Mouse (Mus musculus) thymus, postnatal 10 days (tissue): Measurements from ENCODE around the gene Hephl1.
"Not testable (repeated sequence)": the region's sequence is repeated elsewhere in the genome, so short reads cannot be mapped to it uniquely, and the experiment has no call there.

Experiments used
- DNase-seq, 2 experiments: peaks; one replicate each; pipeline ENCODE4 v3.0.0; 2021; ENCODE audit warnings: low spot score in 2 of 2

Hephl1 gene

GRCm38 (mm10) chr9:15112008-15112407 is at the start of gene Hephl1:
Gene Hephl1 (minus strand): TSS chr9:15112108.
- no peak for DNase-seq

- DNase-seq, result no peak
Observed at GRCm38 (mm10) chr9:15149246-15149926, 37.5 kb upstream of the Hephl1 start.

GRCm38 (mm10) chr9:15140546-15140945 is 28.6 kb upstream of the Hephl1 start:
- DNase-seq, result no peak

- DNase-seq, result no peak
Observed at GRCm38 (mm10) chr9:15125897-15126296, 14.0 kb upstream of the Hephl1 start.

GRCm38 (mm10) chr9:15122431-15122830 is 10.5 kb upstream of the Hephl1 start:
- DNase-seq, result no peak

- peak in 1 of 2 experiments; percentile 5 for DNase-seq
Observed at GRCm38 (mm10) chr9:15120841-15121358, 9.0 kb upstream of the Hephl1 start.

GRCm38 (mm10) chr9:15120209-15120608 is 8.3 kb upstream of the Hephl1 start:
- DNase-seq, result no peak

- no peak for DNase-seq
Observed at GRCm38 (mm10) chr9:15119515-15119914, 7.6 kb upstream of the Hephl1 start.

GRCm38 (mm10) chr9:15116165-15116564 is 4.3 kb upstream of the Hephl1 start:
- DNase-seq, result no peak

GRCm38 (mm10) chr9:15114102-15114501 is 2.2 kb upstream of the Hephl1 start:
- DNase-seq, result no peak

GRCm38 (mm10) chr9:15108101-15108500 is 3.8 kb downstream of the Hephl1 start:
- DNase-seq, result no peak

GRCm38 (mm10) chr9:15105136-15105535 is 6.8 kb downstream of the Hephl1 start:
- DNase-seq, result no peak

GRCm38 (mm10) chr9:15103579-15104300 is 8.2 kb downstream of the Hephl1 start:
- no peak for DNase-seq

GRCm38 (mm10) chr9:15101531-15102161 is 10.3 kb downstream of the Hephl1 start:
- no peak for DNase-seq

GRCm38 (mm10) chr9:15098421-15098820 is 13.5 kb downstream of the Hephl1 start:
- not testable (repeated sequence) for DNase-seq

- no peak for DNase-seq
Observed at GRCm38 (mm10) chr9:15097172-15097571, 14.7 kb downstream of the Hephl1 start.

GRCm38 (mm10) chr9:15096161-15096560 is 15.7 kb downstream of the Hephl1 start:
- DNase-seq, result no peak

- no peak for DNase-seq
Observed at GRCm38 (mm10) chr9:15095206-15095605, 16.7 kb downstream of the Hephl1 start.

- DNase-seq, result no peak
Observed at GRCm38 (mm10) chr9:15068686-15069295, 43.1 kb downstream of the Hephl1 start.

- DNase-seq, result no peak
Observed at GRCm38 (mm10) chr9:15067995-15068685, 43.8 kb downstream of the Hephl1 start.

GRCm38 (mm10) chr9:15064176-15064575 is 47.7 kb downstream of the Hephl1 start:
- no peak for DNase-seq

- DNase-seq, result no peak
Observed at GRCm38 (mm10) chr9:15060847-15061246, 51.1 kb downstream of the Hephl1 start.
